8 mouse cellular contexts compared by ENCODE assay signal in the genomic region with DNA sequence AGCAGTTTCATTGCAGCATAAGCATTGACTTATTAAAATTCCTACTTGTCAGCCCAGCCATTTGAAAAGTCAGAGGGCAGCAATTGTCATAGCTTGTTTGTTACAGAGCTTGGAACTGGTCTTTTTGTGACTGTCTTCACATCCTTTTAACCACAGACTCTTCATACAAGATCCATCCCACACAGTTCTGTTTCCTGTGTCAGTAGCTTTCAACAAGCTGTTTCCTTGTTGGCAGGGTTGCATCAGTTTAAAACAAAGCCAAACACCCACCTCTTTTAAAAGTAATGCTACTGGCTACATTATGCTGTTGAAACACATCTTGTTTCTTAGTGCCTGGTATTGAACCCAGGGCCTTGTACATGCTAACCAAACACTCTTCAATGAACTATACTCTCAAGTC. TPM values are rescaled to one million over a fixed set of nuclear protein-coding genes. Genes with fewer than 3 reads are reported as not detected.
DNase-seq lines count a peak whose midpoint lies in the region; ATAC-seq and TF ChIP-seq lines count a peak whose summit lies in the region.

No protein-coding gene starts in this region.

- H3K4me1 ChIP-seq in forebrain, postnatal 0 days (ENCODE audit: insufficient read depth): peaks cover 22% of the 10 kb centered on the region

- H3K9ac ChIP-seq in forebrain, postnatal 0 days: no peak overlapping the region

- ATAC-seq in forebrain, postnatal 0 days: peak; percentile 70

- H3K27me3 ChIP-seq in forebrain, postnatal 0 days (ENCODE audit: insufficient read depth, low read length): no peaks in the 10 kb centered on the region

- DNase-seq in layer of hippocampus, adult 11-12 months (ENCODE audit: low spot score): peak; percentile 65
- no peak for DNase-seq in layer of hippocampus, postnatal 10 days (ENCODE audit: low spot score in 2 of 2)
- peak; percentile 50 for DNase-seq in Muller cell, postnatal 12 days (ENCODE audit: inconsistent ontology term)
- peak; percentile 35 for DNase-seq in forebrain, postnatal 0 days
- DNase-seq in lung, postnatal 25 days (ENCODE audit: low spot score): peak; percentile 55
- no peak for DNase-seq in adrenal gland, postnatal 25 days
- DNase-seq in gastrocnemius, adult 8-10 months (ENCODE audit: low spot score in 2 of 2): no peak
- DNase-seq in kidney, adult 8-10 months: no peak

- no peak overlapping the region for H3K4me2 ChIP-seq in forebrain, postnatal 0 days (ENCODE audit: low read depth)

- H3K4me3 ChIP-seq in forebrain, postnatal 0 days (ENCODE audit: low read depth, low read length): no peak overlapping the region

- no peaks in the 10 kb centered on the region for H3K36me3 ChIP-seq in forebrain, postnatal 0 days (ENCODE audit: insufficient read depth)

- TF ChIP-seq CTCF in forebrain, postnatal 0 days (IDR thresholded peaks at IDR 0.05; ENCODE audit: low read depth): no peak

- H3K9me3 ChIP-seq in forebrain, postnatal 0 days (ENCODE audit: low read length): no peaks in the 10 kb centered on the region

- 0 out of 2 replicates have a peak overlapping the region, but pooled peaks have one; percentile 17 for H3K27ac ChIP-seq in forebrain, postnatal 0 days (ENCODE audit: low read depth, low read length)

RNA-seq across cellular contexts. Expression of a gene that starts 46.9 kb away (rescaled TPM):
- total RNA-seq in layer of hippocampus, postnatal 10 days (2021): 10 to 100 TPM; 30.2 to 30.8 TPM
- 38.5 and 43.6 TPM in 2 replicates for total RNA-seq in forebrain, postnatal 0 days (2014; rRNA removed)
- 39.1 and 51.7 TPM in 2 replicates for polyA plus RNA-seq in forebrain, postnatal 0 days (2015; fragmentation: Nextera tagmentation; extraction: Ambion mirVana)
- 46.8 and 69.7 TPM in 2 replicates for total RNA-seq in adrenal gland, postnatal 25 days (2021)
- 10 to 100 TPM; 38.1 to 48.6 (median 44.4) TPM for total RNA-seq in gastrocnemius, adult 8-10 months (2022)

Comparison
In these comparisons a context has a peak if more than half of its experiments do, and no peak if none do; other contexts are left out.
1. DNase-seq: peak in layer of hippocampus, adult 11-12 months (single experiment), Muller cell, postnatal 12 days (single experiment), forebrain, postnatal 0 days (single experiment) and lung, postnatal 25 days (single experiment); none in layer of hippocampus, postnatal 10 days (0 of 2), adrenal gland, postnatal 25 days (single experiment), gastrocnemius, adult 8-10 months (0 of 2) and kidney, adult 8-10 months (0 of 2).